Mouse (Mus musculus): ENCODE data around the gene Gm10840. TPM values are rescaled to one million over a fixed set of nuclear protein-coding genes. Genes with fewer than 3 reads are reported as not detected.

The Gm10840 gene
- polyA plus RNA-seq, 1 experiment = not detected

DNA sequence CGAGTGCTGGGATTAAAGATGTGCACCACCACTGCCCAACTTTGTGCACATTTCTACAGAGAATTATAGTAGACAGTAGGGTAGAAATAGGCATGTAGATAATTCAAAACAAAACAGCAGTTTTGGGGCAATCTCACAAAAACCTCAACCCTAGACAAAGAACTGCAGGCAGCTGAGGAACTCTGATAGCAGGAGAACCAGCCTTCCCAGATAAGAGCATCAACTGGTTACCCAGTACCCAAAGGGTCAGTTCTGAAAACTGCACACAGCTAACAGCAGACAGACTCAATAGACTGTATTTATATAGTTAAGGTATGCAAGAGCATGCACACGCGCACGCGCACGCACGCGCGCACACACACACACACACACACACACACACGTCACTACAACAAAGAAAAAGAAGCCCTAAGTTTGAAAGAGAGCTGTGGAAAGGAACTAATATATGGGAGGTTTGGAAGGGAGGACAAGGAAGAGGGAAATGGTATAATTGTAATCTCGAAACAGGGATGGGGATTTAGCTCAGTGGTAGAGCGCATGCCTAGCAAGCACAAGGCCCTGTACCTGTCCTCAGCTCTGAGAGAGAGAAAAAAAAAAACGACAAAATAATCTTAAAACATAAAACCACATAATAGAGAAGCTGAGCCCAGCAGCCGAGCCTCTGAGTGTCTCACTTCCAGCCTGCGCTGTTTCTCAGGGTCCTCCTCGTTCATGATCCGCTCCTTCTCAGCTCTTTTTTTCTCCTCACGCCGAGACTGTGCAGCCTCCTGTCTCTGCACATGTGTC lies 40.9 kb downstream of the Gm10840 start:
- Histone ChIP-seq H3K27ac (replicated peaks; ENCODE audit: low read depth, low read length) (0 out of 2 replicates have a peak overlapping the region, but pooled peaks have one; percentile 6), H3K4me1 (ENCODE audit: control insufficient read depth, insufficient read depth, insufficient read length, low read length) (no peaks in the 10 kb centered on the region), H3K4me3 (ENCODE audit: insufficient read depth, low read depth, low read length) (no peak overlapping the region)

GRCm38 (mm10) chr11:106202123-106202465 lies 41.4 kb downstream of the Gm10840 start, which contains the start of gene Strada:
TSS of gene Strada (minus strand) at chr11:106202168.
- 0 out of 2 replicates have a peak within 1 kb of the TSS, but pooled peaks have one; percentile 6 for H3K27ac ChIP-seq (replicated peaks; ENCODE audit: low read depth, low read length)
- H3K4me1 ChIP-seq (ENCODE audit: control insufficient read depth, insufficient read depth, insufficient read length, low read length) = no peaks in the 10 kb centered on the region
- H3K4me3 ChIP-seq (ENCODE audit: insufficient read depth, low read depth, low read length) = no peak within 1 kb of the TSS

Other genes starting within 250 kb of the Gm10840 start
- gene Cyb561, start 207.5 kb upstream of the Gm10840 start, polyA plus RNA-seq (2012; ENCODE audit: insufficient read depth, insufficient read length, missing spikeins) = 1.1 and 2.3 TPM in 2 replicates
- 13.6 and 14.6 TPM in 2 replicates for gene Ace, start 192.9 kb upstream of the Gm10840 start, polyA plus RNA-seq (2012; ENCODE audit: insufficient read depth, insufficient read length, missing spikeins)
- gene Ace3, start 166.2 kb upstream of the Gm10840 start, polyA plus RNA-seq (2012; ENCODE audit: insufficient read depth, insufficient read length, missing spikeins) = not detected in 2 replicates
- not detected in 2 replicates for gene Kcnh6, start 152.7 kb upstream of the Gm10840 start, polyA plus RNA-seq (2012; ENCODE audit: insufficient read depth, insufficient read length, missing spikeins)
- 8.4 and 10.1 TPM in 2 replicates for gene Dcaf7, start 124.0 kb upstream of the Gm10840 start, polyA plus RNA-seq (2012; ENCODE audit: insufficient read depth, insufficient read length, missing spikeins)
- 48.4 and 53.8 TPM in 2 replicates for gene Taco1, start 94.8 kb upstream of the Gm10840 start, polyA plus RNA-seq (2012; ENCODE audit: insufficient read depth, insufficient read length, missing spikeins)
- gene Map3k3, start 76.2 kb upstream of the Gm10840 start, polyA plus RNA-seq (2012; ENCODE audit: insufficient read depth, insufficient read length, missing spikeins) = 8.8 and 10.1 TPM in 2 replicates
- 3.4 and 6.1 TPM in 2 replicates for gene Limd2, start within 50 bp of the Gm10840 start, polyA plus RNA-seq (2012; ENCODE audit: insufficient read depth, insufficient read length, missing spikeins)
- 9.3 and 9.8 TPM in 2 replicates for gene Strada, start 41.3 kb downstream of the Gm10840 start, polyA plus RNA-seq (2012; ENCODE audit: insufficient read depth, insufficient read length, missing spikeins)
- 80.1 and 94.1 TPM in 2 replicates for gene Ccdc47, start 55.5 kb downstream of the Gm10840 start, polyA plus RNA-seq (2012; ENCODE audit: insufficient read depth, insufficient read length, missing spikeins)
- gene Ddx42, start 56.1 kb downstream of the Gm10840 start, polyA plus RNA-seq (2012; ENCODE audit: insufficient read depth, insufficient read length, missing spikeins) = 18.9 and 22.2 TPM in 2 replicates
- gene Ftsj3, start 95.2 kb downstream of the Gm10840 start, polyA plus RNA-seq (2012; ENCODE audit: insufficient read depth, insufficient read length, missing spikeins) = 14.1 and 15.6 TPM in 2 replicates
- 111 and 116 TPM in 2 replicates for gene Psmc5, start 95.3 kb downstream of the Gm10840 start, polyA plus RNA-seq (2012; ENCODE audit: insufficient read depth, insufficient read length, missing spikeins)
- 18.7 and 22.3 TPM in 2 replicates for gene Smarcd2, start 112.1 kb downstream of the Gm10840 start, polyA plus RNA-seq (2012; ENCODE audit: insufficient read depth, insufficient read length, missing spikeins)
- 0.44 TPM in 1 of 2 replicates, not detected in the other for gene Tcam1, start 115.8 kb downstream of the Gm10840 start, polyA plus RNA-seq (2012; ENCODE audit: insufficient read depth, insufficient read length, missing spikeins)
- gene Gh, start 141.0 kb downstream of the Gm10840 start, polyA plus RNA-seq (2012; ENCODE audit: insufficient read depth, insufficient read length, missing spikeins) = not detected in 2 replicates
- gene Cd79b, start 153.9 kb downstream of the Gm10840 start, polyA plus RNA-seq (2012; ENCODE audit: insufficient read depth, insufficient read length, missing spikeins) = 1.7 and 1.9 TPM in 2 replicates
- gene Scn4a, start 192.4 kb downstream of the Gm10840 start, polyA plus RNA-seq (2012; ENCODE audit: insufficient read depth, insufficient read length, missing spikeins) = 1.4 and 2.6 TPM in 2 replicates
- gene Prr29, start 204.6 kb downstream of the Gm10840 start, polyA plus RNA-seq (2012; ENCODE audit: insufficient read depth, insufficient read length, missing spikeins) = not detected in 2 replicates
- 12.9 and 21.2 TPM in 2 replicates for gene Icam2, start 227.2 kb downstream of the Gm10840 start, polyA plus RNA-seq (2012; ENCODE audit: insufficient read depth, insufficient read length, missing spikeins)

All from brown adipose tissue, adult 24 weeks (tissue).